Mouse (Mus musculus) CD4-positive helper T cell, adult 2 months (primary cell): ENCODE measurements at regions not wholly inside any gene's neighbourhood (a gene's known extent, or its start where the extent isn't known, plus 50 kb on each side); places are given as distances from the start of the nearest gene placed in this dataset.
"Not testable (repeated sequence)": the region's sequence is repeated elsewhere in the genome, so short reads cannot be mapped to it uniquely, and the experiment has no call there.

ENCODE experiments used
- DNase-seq: peaks from one replicate; pipeline ENCODE4 v3.0.0-alpha.2; 2012; ENCODE audit warnings: low read depth, missing footprints, low spot score

- DNase-seq: no peak
Observed at GRCm38 (mm10) chr17:4546579-4546978, 447.6 kb upstream of the Arid1b start.

GRCm38 (mm10) chr17:4553026-4553425, 441.1 kb upstream of the Arid1b start:
- DNase-seq: not testable (repeated sequence)

GRCm38 (mm10) chr17:4563641-4564040, 430.5 kb upstream of the Arid1b start:
- no peak for DNase-seq

DNA sequence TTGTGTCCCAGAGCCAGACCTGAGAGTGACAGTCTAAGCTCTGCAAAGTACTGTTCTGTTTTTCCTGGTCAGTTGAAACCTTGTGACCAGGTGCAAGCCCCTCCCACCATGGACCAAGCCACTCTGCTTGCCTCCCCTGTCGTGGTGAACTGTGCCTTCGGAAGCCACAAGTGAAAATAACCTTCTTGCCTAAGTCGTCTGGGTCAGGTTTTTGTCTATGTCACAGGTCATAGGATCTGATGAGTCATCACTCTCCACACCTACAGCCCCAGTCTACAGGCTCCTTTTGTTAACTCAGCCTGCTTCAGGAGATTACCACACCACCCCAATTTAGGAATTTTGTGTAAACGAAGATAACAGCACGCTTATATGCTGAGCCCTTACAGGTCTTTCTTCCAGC, 417.2 kb upstream of the Arid1b start:
- no peak for DNase-seq

DNA sequence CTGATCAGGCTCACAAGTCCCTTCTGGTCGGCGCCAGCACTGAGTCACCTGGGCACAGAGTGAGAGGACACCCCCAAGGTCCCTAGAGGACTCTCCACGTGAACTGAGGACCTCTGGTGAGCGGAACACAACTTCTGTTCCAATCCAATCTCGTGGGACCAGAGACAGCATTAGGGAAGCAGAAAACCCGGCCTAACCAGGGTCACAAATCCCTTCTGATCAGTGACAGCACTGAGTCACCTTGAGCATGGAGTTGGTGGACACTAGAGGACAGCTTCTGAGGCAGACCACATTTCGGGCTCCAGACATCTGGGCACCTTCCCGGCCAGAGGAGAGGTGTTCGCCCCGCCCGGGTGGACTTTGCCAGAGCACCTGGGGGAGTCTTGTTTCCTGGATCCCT, 412.3 kb upstream of the Arid1b start:
- no peak for DNase-seq

GRCm38 (mm10) chr17:4610481-4610880, 383.7 kb upstream of the Arid1b start:
- no peak for DNase-seq

DNA sequence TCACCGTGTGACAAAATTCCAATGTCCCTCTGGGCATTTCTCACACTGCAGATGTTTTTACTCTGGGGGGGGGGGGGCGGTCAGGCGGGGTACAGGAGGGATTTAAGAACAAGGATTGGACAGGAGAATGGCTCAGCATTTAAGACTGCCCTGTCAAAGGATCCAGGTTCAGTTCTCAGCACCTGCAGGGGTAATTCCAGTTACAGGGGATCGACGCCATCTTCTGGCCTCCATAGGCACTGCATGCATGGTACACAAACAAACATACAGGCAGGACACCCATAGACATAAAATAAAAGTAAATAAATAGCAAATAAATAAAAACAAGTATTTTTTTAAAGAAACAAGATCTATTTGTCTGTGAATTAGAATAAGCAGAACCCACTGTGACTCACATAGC, 383.1 kb upstream of the Arid1b start:
- no peak for DNase-seq

DNA sequence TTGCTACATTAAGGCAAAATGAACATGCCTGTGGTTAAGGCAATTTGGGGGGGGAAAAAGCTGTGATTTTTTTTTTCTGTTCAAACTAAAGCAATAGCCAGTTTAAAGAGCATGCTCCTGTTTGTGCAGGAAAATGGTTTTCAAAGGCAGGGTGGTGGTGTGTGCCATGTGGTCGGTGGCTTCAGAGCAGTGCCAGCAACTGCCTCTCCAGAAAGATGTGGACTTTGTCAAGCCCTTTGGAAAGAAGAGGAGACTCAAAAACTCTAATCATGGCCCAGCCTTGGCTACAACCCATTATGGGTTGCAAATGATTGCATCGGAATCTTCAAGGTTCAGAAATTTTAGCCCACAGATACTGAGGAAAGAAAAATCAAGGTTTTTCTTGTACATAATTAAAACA, 382.4 kb upstream of the Arid1b start:
- no peak for DNase-seq

DNA sequence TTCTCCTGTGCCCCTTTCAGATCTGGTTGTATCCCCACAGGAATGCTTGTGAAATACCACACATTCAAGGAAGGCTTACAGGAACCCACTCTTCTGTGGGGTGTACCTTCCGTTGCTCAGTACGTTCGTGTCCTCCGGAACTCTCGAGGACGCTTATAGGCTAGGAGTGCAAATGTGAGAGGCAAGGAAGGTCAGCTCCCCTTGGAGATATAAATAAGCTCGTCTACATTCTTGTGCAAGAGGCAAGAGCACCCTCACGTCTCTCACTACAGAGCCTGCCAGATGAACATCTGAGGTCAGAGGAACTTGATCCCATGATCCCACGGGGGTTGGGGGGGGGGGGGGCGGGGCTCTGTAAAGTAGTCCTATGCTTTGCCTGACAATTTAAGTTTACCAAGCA, 382.0 kb upstream of the Arid1b start:
- no peak for DNase-seq

GRCm38 (mm10) chr17:4612741-4613140, 381.4 kb upstream of the Arid1b start:
- no peak for DNase-seq

GRCm38 (mm10) chr17:4620361-4620760, 373.8 kb upstream of the Arid1b start:
- no peak for DNase-seq

GRCm38 (mm10) chr17:4626126-4626525, 368.0 kb upstream of the Arid1b start:
- DNase-seq: not testable (repeated sequence)

DNA sequence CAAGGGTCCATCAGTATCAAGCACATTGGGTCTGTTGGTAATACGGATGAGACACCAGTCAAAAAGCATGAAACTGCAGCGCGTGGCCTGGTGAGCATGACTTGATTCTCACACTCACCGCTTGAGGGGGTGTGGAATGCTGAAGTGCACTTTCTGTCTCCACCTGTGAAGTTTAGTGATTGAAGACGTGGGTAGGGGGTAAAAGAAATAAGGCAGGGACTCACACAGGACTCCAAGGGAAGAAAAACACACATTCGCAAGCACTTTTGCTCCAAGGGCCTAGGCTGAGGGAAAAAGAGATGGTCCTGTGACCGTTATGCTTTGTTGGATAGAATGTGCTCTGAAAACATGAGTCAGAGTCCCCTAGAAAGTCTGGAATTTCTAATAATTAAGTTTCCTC, 366.6 kb upstream of the Arid1b start:
- no peak for DNase-seq

GRCm38 (mm10) chr17:4631122-4631521, 363.0 kb upstream of the Arid1b start:
- DNase-seq: no peak

- no peak for DNase-seq
Observed at GRCm38 (mm10) chr17:4632506-4632905, 361.6 kb upstream of the Arid1b start.

DNA sequence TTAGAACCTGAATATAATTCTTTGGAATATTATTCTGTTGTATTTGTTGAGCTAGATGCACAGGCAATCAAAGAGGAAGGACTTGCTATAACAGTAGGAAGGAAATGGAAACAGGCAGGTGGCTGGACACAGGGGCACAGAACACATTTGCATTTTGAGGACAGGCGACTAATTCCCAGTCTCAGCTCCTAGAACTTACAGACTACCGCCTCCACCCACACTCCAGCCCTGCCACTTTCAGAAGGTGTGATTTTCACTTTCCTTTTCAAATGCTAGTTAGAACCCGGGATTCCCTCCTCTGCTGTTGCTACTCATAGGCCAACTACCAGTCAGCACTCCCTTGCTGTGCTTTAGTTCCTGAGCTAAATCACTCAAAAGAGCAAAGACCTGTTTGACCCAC, 360.4 kb upstream of the Arid1b start:
- no peak for DNase-seq

GRCm38 (mm10) chr17:4636796-4637353, 357.3 kb upstream of the Arid1b start:
- no peak for DNase-seq

- no peak for DNase-seq
Observed at GRCm38 (mm10) chr17:4639531-4639930, 354.6 kb upstream of the Arid1b start.

DNA sequence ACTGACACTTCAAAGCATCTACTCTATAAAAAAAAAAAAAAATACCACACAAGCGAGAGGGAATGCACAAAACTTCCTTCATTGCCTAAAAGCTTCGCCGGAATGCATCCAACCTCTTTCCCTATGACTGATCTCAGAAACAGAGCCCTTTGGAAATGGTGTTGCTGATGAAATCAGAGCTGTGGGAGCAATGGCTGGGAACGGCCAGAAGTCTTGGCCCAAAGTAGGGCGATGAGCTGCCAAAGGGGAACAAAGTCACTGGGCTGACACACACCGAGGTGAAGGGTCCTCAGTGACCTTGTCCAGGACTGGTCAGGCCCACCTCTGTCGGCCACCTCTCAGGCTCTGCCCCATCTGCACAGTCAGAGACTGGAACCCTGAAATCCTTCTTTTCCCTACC, 353.6 kb upstream of the Arid1b start:
- DNase-seq: no peak

DNA sequence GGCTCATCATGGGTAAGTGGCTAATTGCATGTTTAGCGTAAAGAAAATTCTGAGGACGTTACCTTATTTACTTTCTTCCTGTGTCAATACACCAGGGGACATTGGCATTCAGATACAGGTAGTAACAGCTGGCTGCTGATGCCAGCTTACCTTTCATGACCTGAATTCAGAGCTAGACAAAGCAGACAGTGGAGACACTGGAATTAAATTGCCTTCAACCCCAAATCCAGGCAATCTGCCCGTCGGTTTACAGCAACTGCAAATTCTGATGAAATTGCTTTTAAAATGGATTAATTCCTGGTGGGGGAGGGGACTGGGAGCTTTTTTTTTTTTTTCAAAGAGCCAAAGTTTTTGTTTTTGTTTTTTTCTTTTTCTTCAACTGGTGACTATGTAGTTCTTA, 353.0 kb upstream of the Arid1b start:
- no peak for DNase-seq

DNA sequence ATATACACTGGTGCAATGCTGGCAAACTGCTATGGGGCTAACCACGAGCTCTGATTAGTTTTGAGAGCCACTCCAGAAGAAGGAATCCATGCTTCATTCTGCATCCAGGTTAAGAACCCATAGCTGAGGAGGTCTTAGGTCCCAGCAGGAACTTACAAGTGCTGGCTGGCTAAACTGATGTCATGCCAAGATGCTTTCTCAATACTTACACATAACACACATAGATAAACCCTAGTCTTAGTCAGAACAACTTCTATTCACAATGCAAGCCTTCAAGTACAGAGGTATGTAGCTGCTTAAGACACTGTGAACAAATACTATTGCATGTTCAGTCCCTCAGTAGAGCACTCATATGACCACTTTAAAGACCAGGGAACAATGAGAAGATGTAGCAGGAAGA, 352.1 kb upstream of the Arid1b start:
- DNase-seq: no peak

DNA sequence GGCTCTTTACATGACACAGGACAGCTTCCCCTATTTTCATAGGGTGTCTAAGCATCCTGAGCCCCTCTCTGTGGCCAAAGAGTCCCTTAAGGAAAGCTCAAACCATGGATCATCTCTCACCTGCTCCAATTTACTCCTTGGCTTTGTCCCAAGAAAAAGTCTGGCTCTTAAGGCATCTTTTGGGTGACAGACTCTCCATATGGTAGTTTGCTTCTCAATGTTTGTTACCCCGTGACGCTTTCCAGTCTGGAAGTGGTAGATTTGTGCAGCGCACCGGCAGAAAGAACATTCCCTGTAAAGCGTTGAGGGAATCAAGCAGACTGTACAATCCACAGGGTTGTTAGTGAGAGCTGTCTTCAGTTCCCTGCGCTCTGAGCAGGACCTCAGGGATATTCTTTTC, 350.8 kb upstream of the Arid1b start:
- no peak for DNase-seq

DNA sequence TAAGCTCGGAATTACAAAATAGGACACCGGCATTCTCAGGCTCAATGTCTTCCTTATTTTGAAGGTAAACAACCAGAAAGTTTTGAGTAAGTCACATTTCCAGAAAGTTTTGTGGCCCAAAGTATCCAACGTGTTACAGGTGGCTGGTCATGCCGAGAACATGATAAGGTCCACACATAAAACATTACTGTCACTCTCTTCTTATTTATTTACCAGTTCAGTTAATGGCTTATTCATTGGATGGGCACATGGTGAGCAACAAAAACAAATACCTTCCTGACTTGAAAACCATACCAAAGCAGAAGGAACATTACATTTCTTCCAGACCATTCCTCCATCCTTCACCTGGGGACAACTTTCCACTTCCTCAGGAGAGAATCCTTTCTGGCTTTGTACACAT, 345.5 kb upstream of the Arid1b start:
- no peak for DNase-seq

DNA sequence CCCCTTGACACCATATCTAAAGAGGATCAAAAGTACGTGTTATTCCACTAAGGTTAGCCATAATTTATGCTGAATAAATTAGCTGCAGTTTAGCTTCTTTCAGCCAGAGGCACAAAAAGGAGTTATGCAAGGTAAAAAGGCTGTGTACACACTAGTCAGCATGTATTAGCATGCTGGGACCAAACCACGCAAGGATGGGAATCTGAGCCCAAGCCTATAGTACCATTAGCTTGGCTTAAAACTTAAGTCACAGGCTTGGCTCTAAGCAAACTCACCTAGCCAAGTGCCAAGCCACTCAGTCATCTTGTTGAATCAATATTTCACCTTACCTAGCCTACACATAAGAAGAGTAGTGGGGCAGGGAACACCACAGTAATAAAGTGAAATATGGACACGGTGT, 339.9 kb upstream of the Arid1b start:
- no peak for DNase-seq
